Mouse (Mus musculus): ENCODE results near the gene 1810055G02Rik. TPM values are rescaled to one million over a fixed set of nuclear protein-coding genes. Genes with fewer than 3 reads are reported as not detected.

The 1810055G02Rik gene
- total RNA-seq, 4 experiments from 2014 or later: 6.4 to 9.8 (median 7.9) TPM

- DNase-seq (ENCODE audit: low spot score in 2 of 2): no peak
Measured at GRCm38 (mm10) chr19:3742716-3743115, 34.6 kb downstream of the 1810055G02Rik start.

- DNase-seq (ENCODE audit: low spot score in 2 of 2): no peak
Measured at GRCm38 (mm10) chr19:3743362-3743761, 35.3 kb downstream of the 1810055G02Rik start.

- no peak for DNase-seq (ENCODE audit: low spot score in 2 of 2)
Measured at GRCm38 (mm10) chr19:3743851-3744512, 35.9 kb downstream of the 1810055G02Rik start.

GRCm38 (mm10) chr19:3752621-3753239 is 44.6 kb downstream of the 1810055G02Rik start:
- DNase-seq (ENCODE audit: low spot score in 2 of 2): no peak

- no peak for DNase-seq (ENCODE audit: low spot score in 2 of 2)
Measured at GRCm38 (mm10) chr19:3753240-3753633, 45.1 kb downstream of the 1810055G02Rik start.

GRCm38 (mm10) chr19:3753738-3754137 is 45.6 kb downstream of the 1810055G02Rik start:
- no peak for DNase-seq (ENCODE audit: low spot score in 2 of 2)

- no peak for DNase-seq (ENCODE audit: low spot score in 2 of 2)
Measured at GRCm38 (mm10) chr19:3757861-3758260, 49.8 kb downstream of the 1810055G02Rik start.

GRCm38 (mm10) chr19:3765221-3765820 is 57.2 kb downstream of the 1810055G02Rik start:
- no peak for DNase-seq (ENCODE audit: low spot score in 2 of 2)

GRCm38 (mm10) chr19:3766378-3766777 is 58.3 kb downstream of the 1810055G02Rik start:
- DNase-seq (ENCODE audit: low spot score in 2 of 2): no peak

GRCm38 (mm10) chr19:3767276-3767780 is 59.2 kb downstream of the 1810055G02Rik start, which contains the start of gene Kmt5b:
Gene Kmt5b, plus strand, starts transcription at chr19:3767421.
- DNase-seq (ENCODE audit: low spot score in 2 of 2): peak; percentile 34 to 45

Other genes starting within 250 kb of the 1810055G02Rik start
- 10 to 100 TPM; 54.6 to 64.5 (median 59.5) TPM for gene Ppp6r3, start 132.5 kb upstream of the 1810055G02Rik start, total RNA-seq (2022)
- 10 to 100 TPM; 18.5 to 23.0 (median 19.6) TPM for gene Lrp5, start 21.7 kb upstream of the 1810055G02Rik start, total RNA-seq (2022)
- gene Kmt5b, start 59.1 kb downstream of the 1810055G02Rik start, total RNA-seq (2022): 10 to 100 TPM; 15.5 to 21.3 (median 18.6) TPM
- 1 to 10 TPM in 3 of 4 experiments, under 1 TPM in 1; 0.97 to 1.6 (median 1.2) TPM for gene Chka, start 143.5 kb downstream of the 1810055G02Rik start, total RNA-seq (2022)
- 1 to 10 TPM; 2.2 to 5.1 (median 3.0) TPM for gene Tcirg1, start 198.8 kb downstream of the 1810055G02Rik start, total RNA-seq (2022)
- gene Ndufs8, start 204.5 kb downstream of the 1810055G02Rik start, total RNA-seq (2022): 100 to 1,000 TPM; 222 to 255 (median 235) TPM
- 1 to 10 TPM; 1.0 to 2.6 (median 1.3) TPM for gene Aldh3b1, start 221.5 kb downstream of the 1810055G02Rik start, total RNA-seq (2022)
- 1 to 10 TPM; 3.2 to 4.5 (median 3.5) TPM for gene Unc93b1, start 226.9 kb downstream of the 1810055G02Rik start, total RNA-seq (2022)

All from gastrocnemius, adult 8-10 months (tissue).